Mouse (Mus musculus) T-helper 2 cell (primary cell): ENCODE measurements around the gene Myo1f.
"Not testable (repeated sequence)": the region's sequence is repeated elsewhere in the genome, so short reads cannot be mapped to it uniquely, and the experiment has no call there.

Experiments used
- in situ Hi-C: fragments of 300-600 bp; cut with MboI, MseI; formaldehyde crosslinking; loops from one replicate; pipeline ENCODE4 v1.15.1; 2025; ENCODE audit warnings: high pct_unique_total_duplicates

Gene Myo1f

DNA sequence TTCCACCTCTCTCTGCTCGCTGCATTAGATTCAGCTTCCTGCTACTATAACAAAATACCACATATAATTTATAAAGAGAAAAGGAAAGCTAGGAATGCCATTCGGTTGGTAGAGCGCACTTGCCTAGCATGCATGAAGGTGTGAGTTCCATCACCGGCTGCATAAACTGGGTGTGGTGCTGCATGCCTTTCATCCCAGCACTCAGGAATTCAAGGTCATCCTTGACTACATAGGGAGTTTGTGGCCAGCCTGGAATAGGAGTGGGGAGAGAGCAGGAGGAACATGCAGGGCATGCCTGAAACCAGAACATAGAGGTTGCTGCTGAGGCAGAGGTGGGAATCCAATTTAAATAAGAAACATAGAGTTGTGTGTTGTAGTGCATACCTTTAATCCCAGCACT, 28.6 kb downstream of the Myo1f start:
- in situ Hi-C loops: no loop called here

GRCm38 (mm10) chr17:33586011-33586410, 30.5 kb downstream of the Myo1f start:
- in situ Hi-C loops: no loop called here

DNA sequence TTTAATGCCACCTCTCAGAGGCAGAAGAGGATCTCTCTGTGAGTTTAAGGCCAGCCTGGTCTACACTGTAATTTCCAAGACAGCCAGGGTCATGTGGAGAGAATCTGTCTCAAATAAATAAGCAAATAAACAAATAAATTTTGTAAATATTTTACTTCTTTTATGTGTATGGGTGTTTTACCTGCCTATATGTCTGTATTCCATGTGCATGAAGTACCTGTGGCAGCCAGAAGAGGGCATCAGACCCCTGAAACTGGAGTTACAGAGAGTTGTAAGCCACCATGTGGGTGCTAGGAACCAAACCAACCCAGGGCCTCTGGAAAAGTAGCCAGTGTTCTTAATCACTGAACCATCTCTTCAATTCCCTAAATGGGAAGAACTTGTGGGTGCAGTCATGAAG, 41.8 kb downstream of the Myo1f start:
- in situ Hi-C loops: no loop called here

- in situ Hi-C loops: no loop called here
These were observed 43.0 kb downstream of the Myo1f start for GRCm38 (mm10) chr17:33598506-33598905.

GRCm38 (mm10) chr17:33599836-33600475, 44.4 kb downstream of the Myo1f start:
- in situ Hi-C loops: no loop called here

- in situ Hi-C loops: no loop called here
These were observed 45.3 kb downstream of the Myo1f start for GRCm38 (mm10) chr17:33600831-33601230.

- in situ Hi-C loops: no loop called here
These were observed 46.4 kb downstream of the Myo1f start for GRCm38 (mm10) chr17:33601947-33602346.

DNA sequence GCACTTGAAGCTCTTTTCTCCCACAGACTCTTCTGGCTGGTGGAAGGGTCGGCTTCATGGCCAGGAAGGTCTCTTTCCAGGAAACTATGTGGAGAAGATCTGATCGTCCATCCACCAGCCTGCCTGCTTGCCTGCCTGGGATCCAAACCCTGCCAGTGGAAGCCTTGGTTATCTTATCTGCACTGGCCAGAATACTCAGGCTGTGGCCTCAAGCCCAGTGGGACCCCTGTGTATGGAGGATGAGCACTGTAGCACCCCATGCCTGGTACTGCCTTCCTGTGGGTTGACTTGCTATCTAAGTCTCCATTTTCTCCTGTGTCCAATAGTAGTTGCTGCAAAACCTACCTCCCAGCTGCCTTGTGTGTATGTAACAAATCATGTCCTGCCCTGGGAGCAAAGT, 51.8 kb downstream of the Myo1f start:
- in situ Hi-C loops: no loop called here

GRCm38 (mm10) chr17:33610548-33610947, 55.0 kb downstream of the Myo1f start:
- in situ Hi-C loops: no loop called here

GRCm38 (mm10) chr17:33613726-33614125, 58.2 kb downstream of the Myo1f start:
- in situ Hi-C loops: not testable (repeated sequence)

DNA sequence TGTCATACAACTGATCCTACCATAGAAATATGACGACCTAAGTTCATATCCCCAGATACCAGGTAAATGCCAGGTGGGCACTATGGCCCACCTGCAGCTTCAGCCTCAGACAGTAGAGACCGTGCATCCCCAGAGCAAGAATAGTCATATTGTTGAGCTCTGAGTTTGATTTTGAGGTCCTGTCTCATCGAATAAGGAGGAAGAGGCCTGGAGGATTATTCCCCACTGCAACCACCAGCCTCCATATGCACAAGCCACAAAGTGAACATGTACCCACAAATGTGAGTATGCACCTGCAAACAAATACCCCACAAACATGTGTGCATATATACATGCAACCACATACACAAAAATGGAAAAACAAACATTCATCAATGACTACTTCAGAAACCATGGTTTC, 71.8 kb downstream of the Myo1f start:
- in situ Hi-C loops: no loop called here

DNA sequence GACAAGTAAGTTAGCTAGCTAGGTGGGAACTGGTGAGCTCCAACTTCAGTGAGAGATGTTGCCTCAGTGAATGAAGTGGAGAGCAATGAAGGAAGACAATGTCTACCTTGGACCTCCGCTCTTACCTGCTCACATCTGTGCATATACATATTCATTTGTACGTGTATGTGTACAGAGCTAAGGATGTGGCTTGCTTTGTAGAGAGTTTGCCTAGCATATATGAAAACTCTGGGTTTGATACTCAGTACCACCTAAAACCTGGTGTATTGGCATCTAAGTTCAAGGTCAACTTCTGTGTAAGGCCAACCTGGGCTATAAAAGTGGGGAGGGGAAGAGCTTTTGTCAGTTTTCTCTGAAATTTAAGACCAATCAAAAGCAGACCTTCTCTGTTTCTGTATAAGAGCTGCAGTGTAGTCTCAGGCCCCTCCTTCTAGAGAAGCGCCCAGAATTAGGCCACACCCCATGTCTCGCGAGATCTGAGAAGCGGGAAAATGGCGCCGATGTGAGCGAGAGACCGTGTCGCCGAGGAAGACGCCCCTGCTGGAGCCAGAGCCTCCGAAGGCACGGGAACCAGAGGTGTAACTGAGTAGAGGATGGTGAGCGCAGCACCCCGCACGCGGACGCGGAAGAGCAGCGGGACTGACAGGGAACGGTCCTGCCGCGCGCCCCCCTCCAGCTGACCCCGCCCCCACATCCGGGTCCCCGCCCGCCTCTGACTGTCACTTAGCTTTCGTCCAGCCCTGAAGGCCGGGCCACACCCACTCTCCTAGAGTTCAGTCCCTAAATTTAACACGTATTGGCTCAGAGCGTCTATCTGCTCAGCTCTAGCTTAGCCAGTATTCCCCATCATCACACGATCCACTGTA, 73.3 kb downstream of the Myo1f start, which contains the start of gene Zfp414:
Gene Zfp414, plus strand, starts transcription at position 470 of the 866 bp plus-strand sequence.
- in situ Hi-C loops: no loop called here

- in situ Hi-C loops: no loop called here
These were observed 74.1 kb downstream of the Myo1f start for GRCm38 (mm10) chr17:33629487-33630125.

- in situ Hi-C loops: no loop called here
These were observed 74.8 kb downstream of the Myo1f start for GRCm38 (mm10) chr17:33630171-33630895.

- in situ Hi-C loops: no loop called here
These were observed 75.7 kb downstream of the Myo1f start for GRCm38 (mm10) chr17:33631236-33631635.

- in situ Hi-C loops: no loop called here
These were observed 76.3 kb downstream of the Myo1f start for GRCm38 (mm10) chr17:33631796-33632195.

DNA sequence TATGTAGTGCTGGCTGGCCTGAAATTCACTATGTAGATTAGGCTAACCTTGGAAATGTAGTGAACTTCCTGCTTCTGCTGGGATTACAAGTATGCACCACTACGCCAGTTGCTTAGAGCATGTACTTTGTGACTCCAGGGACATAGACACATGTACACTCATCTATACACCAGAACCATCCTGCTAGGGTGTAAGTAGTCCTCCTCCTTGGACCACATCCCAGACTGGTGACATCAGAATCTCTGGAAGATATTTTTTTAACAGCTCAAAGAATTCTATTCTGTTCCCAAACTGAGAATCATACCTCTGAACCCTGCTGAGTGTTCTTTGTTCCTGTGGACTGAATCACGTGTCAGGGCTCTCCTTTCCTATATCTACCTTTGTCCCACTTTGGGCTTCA, 81.5 kb downstream of the Myo1f start:
- in situ Hi-C loops: no loop called here

DNA sequence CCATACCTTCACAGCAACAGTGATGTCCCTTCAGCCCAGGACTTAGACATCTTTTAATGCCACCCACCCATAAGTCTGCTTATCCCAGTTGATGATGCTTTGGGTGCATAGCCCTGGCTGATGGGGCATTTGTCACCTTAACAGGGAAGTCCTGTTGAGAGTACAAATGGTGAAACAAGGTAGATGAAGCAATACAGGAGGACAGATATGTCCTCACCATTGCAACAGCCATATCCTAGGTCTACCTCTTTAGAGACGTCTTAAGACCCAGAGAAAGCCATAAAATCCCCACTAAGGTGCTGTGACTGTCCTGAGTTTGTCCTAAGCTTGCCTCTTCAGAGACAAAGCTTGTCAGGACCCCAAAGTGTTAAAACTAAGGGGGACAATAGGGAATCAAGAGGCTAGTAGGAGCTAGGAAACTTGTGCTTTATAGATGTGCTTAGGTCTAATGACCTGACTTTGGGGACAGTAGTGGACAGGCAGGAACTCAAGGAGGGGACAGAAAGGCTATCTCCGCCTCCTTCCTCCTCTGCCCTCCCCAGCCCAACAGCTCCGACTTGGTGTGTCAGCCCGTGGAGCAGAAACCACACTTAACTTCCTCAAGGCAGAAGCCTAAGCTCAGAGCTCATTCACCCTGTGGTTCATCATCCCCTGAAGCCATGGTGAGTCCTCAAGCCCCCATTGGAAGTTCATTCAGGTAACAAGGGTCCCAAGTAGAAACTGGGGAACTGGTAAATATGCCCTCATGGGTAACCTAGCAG, 82.2 kb downstream of the Myo1f start, which contains the start of gene Pram1:
Gene Pram1, plus strand, starts transcription at position 541 of the 761 bp plus-strand sequence.
- in situ Hi-C loops: no loop called here

- in situ Hi-C loops: no loop called here
These were observed 84.2 kb downstream of the Myo1f start for GRCm38 (mm10) chr17:33639743-33640142.

DNA sequence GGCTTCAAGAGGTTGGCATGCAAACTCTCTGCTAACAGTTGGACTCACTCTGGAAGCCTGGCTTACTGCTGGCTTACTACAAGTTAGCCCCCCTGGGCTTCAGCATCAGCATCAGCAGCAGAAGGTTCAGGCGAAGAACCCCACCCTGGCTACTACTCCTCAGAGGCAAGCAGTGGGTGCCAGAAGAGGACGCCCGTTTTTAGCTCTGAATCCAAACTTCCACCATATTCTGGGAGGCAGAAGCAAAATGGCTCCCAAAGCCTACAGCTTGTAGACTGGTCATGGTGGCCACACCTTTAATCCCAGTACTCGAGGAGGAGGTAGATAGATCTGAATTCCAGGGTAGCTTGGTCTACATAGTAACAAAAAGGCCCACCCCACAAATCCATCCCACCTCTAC, 88.6 kb downstream of the Myo1f start:
- in situ Hi-C loops: no loop called here

GRCm38 (mm10) chr17:33645073-33645472, 89.6 kb downstream of the Myo1f start:
- in situ Hi-C loops: no loop called here
